Mouse (Mus musculus) CH12.LX (cell line): ENCODE measurements at regions not wholly inside any gene's neighbourhood (a gene's known extent, or its start where the extent isn't known, plus 50 kb on each side); places are given as distances from the start of the nearest gene placed in this dataset.

Experiments
- DNase-seq: peaks from one replicate; pipeline ENCODE4 v3.0.0-alpha.2; 2013; ENCODE audit errors: extremely low read depth
- H3K27ac ChIP-seq: 2 replicates; pipeline ENCODE4 v1.5.1; 2012; ENCODE audit warnings: low read depth, mild to moderate bottlenecking, control low read depth, moderate library complexity; ENCODE audit not compliant: insufficient read depth
- H3K27me3 ChIP-seq: replicated peaks from 2 replicates; pipeline ENCODE3; 2012; ENCODE audit warnings: inconsistent platforms
- H3K36me3 ChIP-seq, 2 experiments: replicated peaks in 1 of 2; 2 replicates each; pipeline versions ENCODE3 to v1.6.1; 2012; ENCODE audit warnings: inconsistent platforms in 1 of 2, low read length in 1 of 2, mild to moderate bottlenecking in 1 of 2, mixed read lengths in 1 of 2, moderate library complexity in 1 of 2; ENCODE audit not compliant: control insufficient read depth in 1 of 2, insufficient read depth in 1 of 2
- H3K4me1 ChIP-seq, 2 experiments: 2 replicates each; pipeline ENCODE4 v1.6.1; 2012; ENCODE audit warnings: inconsistent platforms in 1 of 2, moderate library complexity in 1 of 2; ENCODE audit not compliant: insufficient read depth in 2 of 2, control insufficient read depth in 1 of 2
- H3K4me2 ChIP-seq: 2 replicates; pipeline ENCODE4 v1.6.1; 2012; ENCODE audit warnings: low read depth, mild to moderate bottlenecking, control low read depth; ENCODE audit not compliant: poor library complexity, insufficient read depth, severe bottlenecking
- H3K4me3 ChIP-seq, 3 experiments: fragments of 150-350 bp in 1 of 3; sonication (generic) in 1 of 3; replicated peaks in 1 of 3; 2 replicates each; pipeline versions ENCODE3 to v1.5.1; 2011 to 2012; ENCODE audit warnings: low read depth in 2 of 3, low read length in 2 of 3, mild to moderate bottlenecking in 2 of 3, moderate library complexity in 2 of 3, control low read depth in 1 of 3, improper control_type of control experiment in 1 of 3, inconsistent platforms in 1 of 3, mixed read lengths in 1 of 3; ENCODE audit not compliant: poor library complexity in 1 of 3
- H3K79me2 ChIP-seq: replicated peaks from 2 replicates; pipeline ENCODE4 v1.6.1; 2012; ENCODE audit warnings: mild to moderate bottlenecking, moderate library complexity; ENCODE audit not compliant: control insufficient read depth, poor library complexity, insufficient read depth, severe bottlenecking; ENCODE audit errors: extremely low read depth
- H3K9ac ChIP-seq: 2 replicates; pipeline ENCODE4 v1.6.1; 2012; ENCODE audit warnings: low read depth, mild to moderate bottlenecking, control low read depth, moderate library complexity; ENCODE audit not compliant: insufficient read depth
- H3K9me3 ChIP-seq: replicated peaks from 2 replicates; pipeline ENCODE3; 2012; ENCODE audit warnings: low read length, inconsistent platforms, mixed read lengths
- BHLHE40 ChIP-seq: IDR thresholded peaks from 2 replicates; pipeline ENCODE4 v1.6.1; 2011; ENCODE audit warnings: mild to moderate bottlenecking, low read depth, low read length, improper control_type of control experiment
- CHD2 ChIP-seq: IDR thresholded peaks from 2 replicates; pipeline ENCODE4 v1.6.1; 2011; ENCODE audit warnings: low read length, improper control_type of control experiment
- E2F4 ChIP-seq: IDR thresholded peaks from 2 replicates; pipeline ENCODE4 v1.6.1; 2011; ENCODE audit warnings: low read depth, low read length, improper control_type of control experiment; ENCODE audit not compliant: insufficient replicate concordance
- EP300 ChIP-seq: IDR thresholded peaks from 2 replicates; pipeline ENCODE4 v1.6.1; 2011; ENCODE audit warnings: low read length, improper control_type of control experiment
- GABPA ChIP-seq: IDR thresholded peaks from 2 replicates; pipeline ENCODE4 v1.6.1; 2012; ENCODE audit warnings: low read depth, low read length, improper control_type of control experiment, inconsistent platforms; ENCODE audit not compliant: insufficient replicate concordance
- IRF4 ChIP-seq: IDR thresholded peaks from 2 replicates; pipeline ENCODE4 v1.6.1; 2014; ENCODE audit warnings: low read depth, mild to moderate bottlenecking, inconsistent platforms, low read length, improper control_type of control experiment
- JUN ChIP-seq: IDR thresholded peaks from 2 replicates; pipeline ENCODE4 v1.6.1; 2011; ENCODE audit warnings: low read depth, mild to moderate bottlenecking, low read length, improper control_type of control experiment, moderate library complexity; ENCODE audit not compliant: insufficient read depth
- KAT2A ChIP-seq: IDR thresholded peaks from 2 replicates; pipeline ENCODE4 v1.6.1; 2012; ENCODE audit warnings: low read length, improper control_type of control experiment, inconsistent platforms; ENCODE audit not compliant: insufficient replicate concordance
- MAFK ChIP-seq: IDR thresholded peaks from 2 replicates; pipeline ENCODE4 v1.6.1; 2011; ENCODE audit warnings: low read length, improper control_type of control experiment; ENCODE audit not compliant: insufficient replicate concordance
- MAX ChIP-seq: IDR thresholded peaks from 2 replicates; pipeline ENCODE4 v1.6.1; 2011; ENCODE audit warnings: low read length, improper control_type of control experiment
- MEF2A ChIP-seq: IDR thresholded peaks from 2 replicates; pipeline ENCODE4 v1.6.1; 2014; ENCODE audit warnings: low read depth, mild to moderate bottlenecking, inconsistent platforms, low read length, improper control_type of control experiment, borderline replicate concordance
- MXI1 ChIP-seq: IDR thresholded peaks from 2 replicates; pipeline ENCODE4 v1.6.1; 2011; ENCODE audit warnings: mild to moderate bottlenecking, low read depth, low read length, improper control_type of control experiment
- MYC ChIP-seq: IDR thresholded peaks from 2 replicates; pipeline ENCODE4 v1.6.1; 2011; ENCODE audit warnings: low read depth, mild to moderate bottlenecking, improper control_type of control experiment, low read length
- NELFE ChIP-seq: IDR thresholded peaks from 2 replicates; pipeline ENCODE4 v1.6.1; 2011; ENCODE audit warnings: low read depth, low read length, improper control_type of control experiment
- NRF1 ChIP-seq: IDR thresholded peaks from 2 replicates; pipeline ENCODE4 v1.6.1; 2014; ENCODE audit warnings: low read depth, mild to moderate bottlenecking, inconsistent platforms, low read length, improper control_type of control experiment, moderate library complexity
- PAX5 ChIP-seq: IDR thresholded peaks from 2 replicates; pipeline ENCODE4 v1.6.1; 2012; ENCODE audit warnings: low read length, inconsistent platforms, mixed read lengths
- POLR2A ChIP-seq: IDR thresholded peaks from 2 replicates; pipeline ENCODE4 v1.6.1; 2011; ENCODE audit warnings: low read depth, mild to moderate bottlenecking, improper control_type of control experiment, low read length
- POLR2AphosphoS2 ChIP-seq: IDR thresholded peaks from 2 replicates; pipeline ENCODE4 v1.6.1; 2011; ENCODE audit warnings: low read depth, low read length, improper control_type of control experiment
- SIN3A ChIP-seq: IDR thresholded peaks from 2 replicates; pipeline ENCODE4 v1.6.1; 2012; ENCODE audit warnings: low read length, improper control_type of control experiment, inconsistent platforms
- TBP ChIP-seq: conservative IDR thresholded peaks from 2 replicates; pipeline ENCODE4 v1.6.1; 2011; ENCODE audit warnings: low read depth, low read length, improper control_type of control experiment
- UBTF ChIP-seq: IDR thresholded peaks from 2 replicates; pipeline ENCODE4 v1.6.1; 2012; ENCODE audit warnings: low read depth, mild to moderate bottlenecking, inconsistent platforms, low read length, improper control_type of control experiment, moderate library complexity
- USF1 ChIP-seq: IDR thresholded peaks from 2 replicates; pipeline ENCODE4 v1.6.1; 2014; ENCODE audit warnings: low read depth, mild to moderate bottlenecking, inconsistent platforms, low read length, improper control_type of control experiment
- ZMIZ1 ChIP-seq: IDR thresholded peaks from 2 replicates; pipeline ENCODE4 v1.6.1; 2012; ENCODE audit warnings: low read depth, mild to moderate bottlenecking, inconsistent platforms, low read length, improper control_type of control experiment
- dilution Hi-C: fragments of 300-500 bp; cut with MboI; formaldehyde crosslinking; loops from 2 replicates; pipeline ENCODE4 v1.14.3; 2020; ENCODE audit warnings: low sequenced_read_pairs; ENCODE audit not compliant: extremely low pct_unique_long_range_greater_than_20kb, extremely low pct_ligation_motif_present
- in situ Hi-C: fragments of 300-500 bp; cut with MboI; formaldehyde crosslinking; loops from 3 replicates; pipeline ENCODE4 v1.14.3; 2019; ENCODE audit warnings: low sequenced_read_pairs, low pct_ligation_motif_present, low pct_unique_long_range_greater_than_20kb, mixed read lengths

DNA sequence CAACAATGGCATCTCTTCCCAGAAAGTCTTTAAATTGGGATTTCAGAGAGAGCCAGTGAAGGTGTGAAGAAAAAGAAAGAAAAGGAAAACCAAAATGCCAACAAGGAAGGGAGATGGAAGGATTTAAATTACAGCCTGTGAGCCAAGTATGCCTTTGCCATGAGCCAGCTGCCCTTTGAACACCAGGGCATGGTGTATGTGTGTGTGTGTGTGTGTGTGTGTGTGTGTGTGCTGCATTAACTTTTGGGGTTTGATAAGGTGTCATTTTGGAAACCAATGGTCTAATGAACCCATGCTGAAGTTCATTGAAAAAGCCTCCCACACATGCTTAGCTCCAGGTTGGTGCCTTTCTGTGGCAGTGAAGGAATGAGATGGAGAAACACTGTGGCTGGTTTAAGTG lies 85.2 kb upstream of the Rai14 start:
- Histone ChIP-seq H3K27me3 (no peaks in the 10 kb centered on the region), H3K27ac (no peak overlapping the region), H3K9ac (no peak overlapping the region), H3K4me3 (no peak overlapping the region), H3K36me3 (no peaks in the 10 kb centered on the region), H3K4me2 (no peak overlapping the region), H3K79me2 (no peaks in the 10 kb centered on the region), H3K9me3 (no peaks in the 10 kb centered on the region), H3K4me1 (peaks cover 2 to 7% of the 10 kb centered on the region in 2 experiments; a peak in 2 of 4 replicates)
- in situ Hi-C loops: no loop called here
- dilution Hi-C loops: no loop called here
- TF ChIP-seq NELFE (no peak), JUN (no peak), CHD2 (no peak), ZMIZ1 (no peak), NRF1 (no peak), MEF2A (no peak), KAT2A (no peak), UBTF (no peak), USF1 (no peak), POLR2AphosphoS2 (no peak), TBP (no peak), BHLHE40 (no peak), EP300 (no peak)
- DNase-seq: no peak

DNA sequence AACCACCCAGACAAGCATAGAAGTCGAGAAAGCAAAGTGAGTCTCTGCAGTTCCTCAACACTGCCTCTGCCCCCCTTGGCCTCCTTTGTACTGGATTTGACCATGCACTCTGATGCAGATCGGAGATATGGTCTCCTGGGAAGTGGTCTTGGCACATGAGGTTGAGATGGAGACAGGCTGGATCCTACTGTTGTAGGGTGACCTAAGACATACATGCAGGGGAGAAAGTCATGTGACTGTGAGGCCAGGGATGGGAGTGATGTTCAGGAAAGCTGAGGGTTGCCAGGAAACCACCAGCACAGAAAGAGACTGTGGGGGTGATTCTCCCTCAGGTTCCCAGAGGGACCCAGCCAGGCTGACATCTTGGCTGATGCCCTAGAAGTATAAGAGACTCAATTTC lies 99.8 kb upstream of the Rai14 start:
- Histone ChIP-seq H3K4me3 (no peak overlapping the region), H3K9ac (no peak overlapping the region), H3K27me3 (no peaks in the 10 kb centered on the region), H3K36me3 (no peaks in the 10 kb centered on the region), H3K9me3 (no peaks in the 10 kb centered on the region), H3K79me2 (no peaks in the 10 kb centered on the region), H3K4me1 (peaks cover 0 to 2% of the 10 kb centered on the region in 2 experiments; a peak in 3 of 4 replicates), H3K27ac (no peak overlapping the region), H3K4me2 (no peak overlapping the region)
- no peak for DNase-seq
- TF ChIP-seq E2F4 (no peak), MAX (no peak), SIN3A (no peak), MYC (no peak), POLR2A (no peak), GABPA (no peak), PAX5 (no peak), ZMIZ1 (no peak), KAT2A (no peak), NELFE (no peak), TBP (no peak), IRF4 (no peak), MXI1 (no peak), MAFK (no peak)
- in situ Hi-C loops (no loop called here), dilution Hi-C loops (no loop called here)
